Mouse (Mus musculus) myocyte (in vitro differentiated cells): ENCODE results near the gene Atp1a2. TPM values are rescaled to one million over a fixed set of nuclear protein-coding genes. Genes with fewer than 3 reads are reported as not detected.

Experiments
- H3K27me3 ChIP-seq: one replicate; pipeline ENCODE4 v1.6.1; 2011; ENCODE audit not compliant: control insufficient read depth, insufficient read depth, insufficient read length
- H3K36me3 ChIP-seq: one replicate; pipeline ENCODE4 v1.6.1; 2011; ENCODE audit not compliant: control insufficient read depth, insufficient read depth
- H3K4me2 ChIP-seq: one replicate; pipeline ENCODE4 v1.6.1; 2011; ENCODE audit warnings: low read depth, control low read depth
- H3K4me3 ChIP-seq: one replicate; pipeline ENCODE4 v1.5.1; 2011; ENCODE audit warnings: mild to moderate bottlenecking, control low read depth, moderate library complexity
- H3K79me2 ChIP-seq: one replicate; pipeline ENCODE4 v1.6.1; 2011; ENCODE audit not compliant: control insufficient read depth, insufficient read depth
- H3ac ChIP-seq: one replicate; pipeline ENCODE4 v1.6.1; 2011; ENCODE audit not compliant: control insufficient read depth, insufficient read length
- CEBPB ChIP-seq: IDR thresholded peaks from 2 replicates; pipeline ENCODE4 v1.6.1; 2011; ENCODE audit warnings: mild to moderate bottlenecking, moderate library complexity; ENCODE audit not compliant: poor library complexity, insufficient read depth, severe bottlenecking
- MAX ChIP-seq: IDR thresholded peaks from one replicate; pipeline ENCODE4 v1.6.1; 2011; ENCODE audit warnings: low read depth, mild to moderate bottlenecking, control low read depth
- MYOD1 ChIP-seq, 3 experiments: IDR thresholded peaks; one replicate each; pipeline ENCODE4 v1.6.1; 2011; ENCODE audit warnings: control low read depth in 2 of 3, low read depth in 2 of 3, mild to moderate bottlenecking in 2 of 3, moderate library complexity in 1 of 3; ENCODE audit not compliant: insufficient read length in 2 of 3, control insufficient read depth in 1 of 3
- MYOG ChIP-seq, 3 experiments: IDR thresholded peaks; one replicate each; pipeline ENCODE4 v1.6.1; 2011; ENCODE audit warnings: control low read depth in 2 of 3, low read depth in 2 of 3, mild to moderate bottlenecking in 2 of 3; ENCODE audit not compliant: insufficient read length in 2 of 3, control insufficient read depth in 1 of 3, insufficient read depth in 1 of 3
- POLR2A ChIP-seq: IDR thresholded peaks from one replicate; pipeline ENCODE4 v1.6.1; 2011; ENCODE audit warnings: low read depth, mild to moderate bottlenecking, control low read depth, moderate library complexity; ENCODE audit not compliant: insufficient read length
- REST ChIP-seq: IDR thresholded peaks from one replicate; pipeline ENCODE4 v1.6.1; 2011; ENCODE audit warnings: mild to moderate bottlenecking, control low read depth, moderate library complexity; ENCODE audit not compliant: insufficient read depth, insufficient read length
- SRF ChIP-seq: IDR thresholded peaks from one replicate; pipeline ENCODE4 v1.6.1; 2011; ENCODE audit warnings: low read depth; ENCODE audit not compliant: control insufficient read depth, insufficient read length
- TCF12 ChIP-seq: IDR thresholded peaks from one replicate; pipeline ENCODE4 v1.6.1; 2011; ENCODE audit warnings: mild to moderate bottlenecking, control low read depth; ENCODE audit not compliant: poor library complexity, insufficient read depth, severe bottlenecking
- TCF3 ChIP-seq: IDR thresholded peaks from one replicate; pipeline ENCODE4 v1.6.1; 2011; ENCODE audit warnings: low read depth, control low read depth; ENCODE audit not compliant: insufficient read length
- USF1 ChIP-seq: IDR thresholded peaks from one replicate; pipeline ENCODE4 v1.6.1; 2011; ENCODE audit warnings: low read depth, mild to moderate bottlenecking, control low read depth, moderate library complexity
- polyA plus RNA-seq: library from polyadenylated mRNA; unstranded; fragments of >200 nt; fragmentation: generic; extraction: Trizol; gene quantifications from one replicate; pipeline ENCODE4 v1.2.1, GENCODE M21; 2012; ENCODE audit warnings: missing spikeins

Atp1a2 gene
- polyA plus RNA-seq, 1 experiment: 92.9 TPM

DNA sequence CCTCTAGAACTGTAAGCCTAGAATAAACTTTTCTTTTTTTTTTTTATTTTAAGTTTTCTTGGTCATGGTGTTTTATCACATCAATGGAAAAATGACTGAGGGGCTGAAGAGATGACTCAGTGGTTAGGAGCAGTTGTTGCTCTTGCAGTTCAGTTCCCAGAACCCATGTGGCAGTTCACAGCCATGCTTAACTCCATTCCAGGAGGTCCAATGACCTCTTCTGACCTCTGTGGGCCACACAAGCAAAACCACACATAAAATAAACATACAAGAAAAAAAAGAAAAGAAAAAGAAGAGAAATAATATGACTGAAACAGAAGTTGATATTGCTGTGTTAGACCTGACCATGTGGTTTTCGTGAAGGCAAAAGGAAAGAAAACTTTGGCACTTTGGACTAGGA, 68.6 kb downstream of the Atp1a2 start:
- H3ac ChIP-seq: no peak overlapping the region

DNA sequence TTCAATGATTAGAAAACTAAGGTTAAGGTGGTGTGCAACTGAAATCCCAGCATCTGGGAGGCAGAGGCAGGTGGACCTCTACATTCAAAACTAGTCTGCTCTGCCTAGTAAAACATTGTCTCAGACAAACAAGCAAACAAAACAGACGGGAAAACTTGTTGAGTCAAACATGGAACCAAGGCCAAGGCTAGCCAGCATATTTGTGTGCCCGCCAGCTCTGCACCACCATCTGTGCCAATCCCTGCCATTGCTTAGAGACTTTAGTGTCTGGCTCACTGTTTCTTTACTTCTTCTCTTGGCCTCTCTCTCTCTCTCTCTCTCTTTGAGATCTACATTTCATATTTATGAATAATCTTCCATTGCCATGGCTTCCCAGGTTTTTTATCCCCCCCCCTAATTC, 69.7 kb downstream of the Atp1a2 start:
- TF ChIP-seq POLR2A (no peak), CEBPB (no peak), SRF (no peak), USF1 (no peak), MYOG (IDR thresholded peaks at IDR 0.05; ENCODE audit: control insufficient read depth in 1 of 3, insufficient read depth in 1 of 3, insufficient read length in 2 of 3, low read depth in 2 of 3) (no peak), TCF12 (no peak), MAX (no peak), MYOD1 (IDR thresholded peaks at IDR 0.05; ENCODE audit: control insufficient read depth in 1 of 3, insufficient read length in 2 of 3, low read depth in 2 of 3) (no peak)
- no peaks in the 10 kb centered on the region for H3K79me2 ChIP-seq
- no peak overlapping the region for H3K4me3 ChIP-seq
- no peaks in the 10 kb centered on the region for H3K36me3 ChIP-seq
- no peak overlapping the region for H3ac ChIP-seq
- no peak overlapping the region for H3K4me2 ChIP-seq
- H3K27me3 ChIP-seq: no peaks in the 10 kb centered on the region

More for the DNA sequence above, 68.6 kb downstream of the Atp1a2 start:
- H3K4me3 ChIP-seq: no peak overlapping the region
- no peaks in the 10 kb centered on the region for H3K27me3 ChIP-seq
- no peaks in the 10 kb centered on the region for H3K79me2 ChIP-seq
- H3K4me2 ChIP-seq: no peak overlapping the region
- TF ChIP-seq MYOD1 (IDR thresholded peaks at IDR 0.05; ENCODE audit: control insufficient read depth in 1 of 3, insufficient read length in 2 of 3, low read depth in 2 of 3) (peak in 2 of 3 experiments; percentile 30 to 44), MYOG (IDR thresholded peaks at IDR 0.05; ENCODE audit: control insufficient read depth in 1 of 3, insufficient read depth in 1 of 3, insufficient read length in 2 of 3, low read depth in 2 of 3) (peak in 1 of 3 experiments; percentile 43), REST (no peak), TCF3 (no peak)
- H3K36me3 ChIP-seq: no peaks in the 10 kb centered on the region

Other genes with a start within 250 kb of the Atp1a2 start
- gene Nhlh1, start 240.5 kb downstream of the Atp1a2 start, polyA plus RNA-seq: 0.02 TPM
- 144 TPM for gene Copa, start 215.5 kb downstream of the Atp1a2 start, polyA plus RNA-seq
- 49.7 TPM for gene Ncstn, start 215.3 kb downstream of the Atp1a2 start, polyA plus RNA-seq
- gene Pex19, start 171.3 kb downstream of the Atp1a2 start, polyA plus RNA-seq: 184 TPM
- gene Dcaf8, start 150.0 kb downstream of the Atp1a2 start, polyA plus RNA-seq: 80.0 TPM
- gene Pea15a, start 91.3 kb downstream of the Atp1a2 start, polyA plus RNA-seq: 120 TPM
- gene Casq1, start 78.2 kb downstream of the Atp1a2 start, polyA plus RNA-seq: 73.1 TPM
- gene Atp1a4, start 39.6 kb downstream of the Atp1a2 start, polyA plus RNA-seq: 0.06 TPM
- gene Igsf8, start 36.4 kb downstream of the Atp1a2 start, polyA plus RNA-seq: 79.7 TPM
- gene Kcnj9, start 31.3 kb upstream of the Atp1a2 start, polyA plus RNA-seq: 0.01 TPM
- gene Kcnj10, start 43.1 kb upstream of the Atp1a2 start, polyA plus RNA-seq: not detected
- 2.7 TPM for gene Pigm, start 78.5 kb upstream of the Atp1a2 start, polyA plus RNA-seq
- gene Slamf9, start 177.3 kb upstream of the Atp1a2 start, polyA plus RNA-seq: 4.7 TPM
- 0.77 TPM for gene Igsf9, start 183.7 kb upstream of the Atp1a2 start, polyA plus RNA-seq
- 393 TPM for gene Tagln2, start 202.0 kb upstream of the Atp1a2 start, polyA plus RNA-seq
- not detected for gene Cfap45, start 222.7 kb upstream of the Atp1a2 start, polyA plus RNA-seq